Mouse (Mus musculus) heart, embryonic 11.5 days (tissue): ENCODE measurements around the gene Kif6. TPM values are rescaled to one million over a fixed set of nuclear protein-coding genes. Genes with fewer than 3 reads are reported as not detected.

Source experiments
- ATAC-seq: fragments of 200-750 bp; cut with Nextera tagmentation; replicated peaks from 2 replicates; pipeline ENCODE4 v1.8.0; 2017; ENCODE audit warnings: moderate library complexity; ENCODE audit not compliant: insufficient number of reproducible peaks, low FRiP score, low TSS enrichment
- H3K27ac ChIP-seq: fragments of 300-500 bp; sonication (generic); 2 replicates; pipeline ENCODE4 v1.5.1; 2014; ENCODE audit warnings: mild to moderate bottlenecking, low read depth, low read length
- H3K27me3 ChIP-seq: fragments of 300-500 bp; sonication (generic); 2 replicates; pipeline ENCODE4 v1.6.1; 2014; ENCODE audit warnings: mild to moderate bottlenecking, low read length, mixed read lengths; ENCODE audit not compliant: control insufficient read depth, insufficient read depth
- H3K36me3 ChIP-seq: fragments of 300-500 bp; sonication (generic); 2 replicates; pipeline ENCODE4 v1.6.1; 2014; ENCODE audit warnings: mild to moderate bottlenecking, low read length, moderate library complexity, mixed read lengths; ENCODE audit not compliant: control insufficient read depth, insufficient read depth
- H3K4me1 ChIP-seq: fragments of 300-500 bp; sonication (generic); 2 replicates; pipeline ENCODE4 v1.6.1; 2014; ENCODE audit warnings: low read length; ENCODE audit not compliant: control insufficient read depth, insufficient read depth
- H3K4me2 ChIP-seq: fragments of 300-500 bp; sonication (generic); 2 replicates; pipeline ENCODE4 v1.6.1; 2014; ENCODE audit warnings: mild to moderate bottlenecking, moderate library complexity
- H3K4me3 ChIP-seq: fragments of 300-500 bp; sonication (generic); 2 replicates; pipeline ENCODE4 v1.5.1; 2014; ENCODE audit warnings: low read depth, low read length
- H3K9ac ChIP-seq: fragments of 300-500 bp; sonication (generic); 2 replicates; pipeline ENCODE4 v1.6.1; 2014; ENCODE audit warnings: mild to moderate bottlenecking, low read depth, low read length, moderate library complexity
- H3K9me3 ChIP-seq: fragments of 300-500 bp; sonication (generic); replicated peaks from 2 replicates; pipeline ENCODE4 v1.6.1; 2016; ENCODE audit warnings: low read length; ENCODE audit not compliant: control insufficient read depth
- WGBS: fragments of 180-500 bp; shearing (Covaris S2); extraction: QIAGEN DNeasy Blood & Tissue Kit; methylation state at CpG from one replicate; pipeline ENCODE4 v1.1.7; 2014; ENCODE audit not compliant: insufficient replicate concordance; 5-methylcytosine and 5-hydroxymethylcytosine counted together
- polyA plus RNA-seq: library from polyadenylated mRNA; unstranded; fragments of >200 nt; fragmentation: Nextera tagmentation; extraction: Ambion mirVana; gene quantifications from 2 replicates; pipeline ENCODE4 v1.2.1, GENCODE M21; 2014

Gene Kif6
- polyA plus RNA-seq, 1 experiment from 2014 or later = 2.1 TPM

GRCm38 (mm10) chr17:49942674-49943073 lies 327.7 kb downstream of the Kif6 start:
- Histone ChIP-seq H3K27me3 (0 out of 2 replicates have a peak, but pooled peaks cover 2% of the 10 kb centered on the region), H3K4me2 (no peak overlapping the region), H3K4me1 (no peaks in the 10 kb centered on the region), H3K36me3 (no peaks in the 10 kb centered on the region), H3K9ac (no peak overlapping the region), H3K27ac (no peak overlapping the region), H3K4me3 (no peak overlapping the region), H3K9me3 (peaks cover 2% of the 10 kb centered on the region; the same call in 1 of the 2 replicates)
- 60% methylated on average over 6 of the region's 6 CpGs for WGBS
- ATAC-seq = no peak

- H3K27me3 ChIP-seq = no peaks in the 10 kb centered on the region
- no peak overlapping the region for H3K4me3 ChIP-seq
- no peak for ATAC-seq
Measured at GRCm38 (mm10) chr17:49951491-49951855, 336.5 kb downstream of the Kif6 start.

GRCm38 (mm10) chr17:49951856-49952607 lies 337.1 kb downstream of the Kif6 start:
- H3K27me3 ChIP-seq = no peaks in the 10 kb centered on the region
- peak overlapping the region; percentile 42 for H3K4me2 ChIP-seq
- ATAC-seq = no peak
- WGBS = 42% methylated on average over 22 of the region's 22 CpGs
- no peaks in the 10 kb centered on the region for H3K4me1 ChIP-seq
- no peak overlapping the region for H3K4me3 ChIP-seq
- H3K27ac ChIP-seq = peak overlapping the region; percentile 25; the same call in 1 of the 2 replicates
- H3K9me3 ChIP-seq = no peaks in the 10 kb centered on the region
- H3K36me3 ChIP-seq = no peaks in the 10 kb centered on the region
- H3K9ac ChIP-seq = peak overlapping the region; percentile 10; the same call in 1 of the 2 replicates

More at GRCm38 (mm10) chr17:49951491-49951855, 336.5 kb downstream of the Kif6 start:
- Histone ChIP-seq H3K36me3 (no peaks in the 10 kb centered on the region), H3K9me3 (no peaks in the 10 kb centered on the region), H3K4me1 (no peaks in the 10 kb centered on the region), H3K9ac (peak overlapping the region; percentile 10; the same call in 1 of the 2 replicates), H3K4me2 (peak overlapping the region; percentile 42), H3K27ac (no peak overlapping the region; the same call in 1 of the 2 replicates)
- WGBS = 5% methylated on average over 7 of the region's 7 CpGs

- H3K27me3 ChIP-seq = no peaks in the 10 kb centered on the region
- no peak for ATAC-seq
Measured at GRCm38 (mm10) chr17:49959021-49959420, 344.1 kb downstream of the Kif6 start.

More at GRCm38 (mm10) chr17:49959021-49959420, 344.1 kb downstream of the Kif6 start:
- Histone ChIP-seq H3K4me2 (no peak overlapping the region), H3K27ac (no peak overlapping the region), H3K9ac (no peak overlapping the region), H3K4me1 (no peaks in the 10 kb centered on the region), H3K4me3 (no peak overlapping the region), H3K36me3 (no peaks in the 10 kb centered on the region), H3K9me3 (no peaks in the 10 kb centered on the region)

Other genes with a start within 250 kb of the Kif6 start
- 7.3 and 8.7 TPM in 2 replicates for gene Mocs1, start 186.8 kb upstream of the Kif6 start, polyA plus RNA-seq
- gene Daam2, start 50.8 kb upstream of the Kif6 start, polyA plus RNA-seq = 4.5 and 5.7 TPM in 2 replicates